Mouse (Mus musculus): ENCODE results near the gene Sinhcaf.

Gene Sinhcaf

GRCm38 (mm10) chr6:148946881-148947405 is 676 bp upstream of the Sinhcaf start:
- in situ Hi-C loops (cut with MboI; ENCODE audit: unreplicated experiment in 2 of 2), result no loop called here

GRCm38 (mm10) chr6:148945509-148946408 is 508 bp downstream of the Sinhcaf start:
- in situ Hi-C loops (cut with MboI; ENCODE audit: unreplicated experiment in 2 of 2), result no loop called here

- in situ Hi-C loops (cut with MboI; ENCODE audit: unreplicated experiment in 2 of 2), result loop anchor here (5.0 kb wide), 2 partner anchors 47 to 172 kb away; no protein-coding TSS in a partner anchor
Measured at GRCm38 (mm10) chr6:148944767-148945508, 1.3 kb downstream of the Sinhcaf start.

DNA sequence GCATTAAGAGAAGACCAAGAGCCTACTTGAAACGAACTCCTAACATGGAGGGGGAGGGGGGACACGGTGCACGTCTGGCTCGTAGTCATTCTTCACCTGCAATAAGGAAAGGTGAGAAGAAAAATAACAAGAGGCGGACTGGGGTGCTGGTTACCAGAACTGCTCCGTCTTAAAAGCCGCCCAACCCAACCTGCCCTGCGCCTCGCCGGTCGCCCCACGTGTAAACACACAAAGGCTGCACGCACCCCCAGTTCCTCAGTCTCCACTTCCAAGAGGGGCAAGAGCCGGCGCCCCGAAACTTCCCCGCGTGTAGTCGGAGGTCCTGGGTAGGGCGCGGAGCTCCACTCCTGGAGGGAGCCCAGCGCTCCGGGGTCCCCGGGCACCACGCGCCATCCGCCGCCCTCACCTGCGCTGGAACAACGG is 1.9 kb downstream of the Sinhcaf start:
- in situ Hi-C loops (cut with MboI; ENCODE audit: unreplicated experiment in 2 of 2), result loop anchor here (5.0 kb wide), 2 partner anchors 48 to 173 kb away; no protein-coding TSS in a partner anchor

GRCm38 (mm10) chr6:148943695-148944094 is 2.6 kb downstream of the Sinhcaf start:
- in situ Hi-C loops (cut with MboI; ENCODE audit: unreplicated experiment in 2 of 2), result loop anchor here (5.0 kb wide), 2 partner anchors 49 to 174 kb away; no protein-coding TSS in a partner anchor

DNA sequence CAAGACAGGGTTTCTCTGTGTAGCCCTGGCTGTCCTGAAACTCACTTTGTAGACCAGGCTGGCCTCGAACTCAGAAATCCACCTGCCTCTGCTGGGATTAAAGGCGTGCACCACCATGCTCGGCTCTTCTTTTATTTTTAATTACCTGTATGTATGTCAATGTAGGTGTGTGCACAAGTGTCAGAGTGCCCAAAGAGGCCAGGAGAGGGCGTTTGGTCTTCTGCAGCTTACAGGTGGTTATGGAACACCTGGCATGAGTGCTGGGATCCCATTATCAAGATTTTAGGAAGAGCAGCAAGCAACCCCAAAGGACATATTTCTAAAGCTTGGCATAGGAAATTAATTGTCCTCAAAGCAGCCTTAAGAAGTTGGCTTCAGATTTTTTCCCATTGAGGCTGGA is 3.9 kb downstream of the Sinhcaf start:
- in situ Hi-C loops (cut with MboI; ENCODE audit: unreplicated experiment in 2 of 2), result loop anchor here (5.0 kb wide), 2 partner anchors 50 to 175 kb away; no protein-coding TSS in a partner anchor

- in situ Hi-C loops (cut with MboI; ENCODE audit: unreplicated experiment in 2 of 2), result loop anchor here (5.0 kb wide), 2 partner anchors 50 to 175 kb away; no protein-coding TSS in a partner anchor
Measured at GRCm38 (mm10) chr6:148941880-148942279, 4.4 kb downstream of the Sinhcaf start.

GRCm38 (mm10) chr6:148940383-148940782 is 5.9 kb downstream of the Sinhcaf start:
- in situ Hi-C loops (cut with MboI; ENCODE audit: unreplicated experiment in 2 of 2), result loop anchor here (5.0 kb wide), 2 partner anchors 52 to 177 kb away; no protein-coding TSS in a partner anchor

DNA sequence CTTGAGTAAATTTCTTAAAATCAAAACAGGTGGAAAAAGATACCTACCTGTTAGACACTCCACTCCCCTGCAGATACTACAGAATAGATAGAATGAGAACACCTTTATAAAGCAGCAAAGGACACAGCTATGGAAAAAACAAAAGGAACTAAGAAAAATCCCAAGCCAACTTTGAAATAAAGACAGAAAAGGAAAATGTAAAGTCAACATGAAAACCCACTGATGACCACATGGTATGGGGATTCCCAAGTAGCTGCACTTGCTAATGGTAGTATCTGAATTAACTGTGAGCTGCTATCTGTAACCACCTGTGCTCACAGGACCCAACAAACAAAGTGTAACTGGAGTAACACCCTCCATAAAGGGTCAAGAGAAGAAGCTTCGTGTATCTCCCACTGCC is 8.6 kb downstream of the Sinhcaf start:
- in situ Hi-C loops (cut with MboI; ENCODE audit: unreplicated experiment in 2 of 2), result loop anchor here in 1 of 2 experiments (10.0 kb wide), 1 partner anchor 177 kb away; no protein-coding TSS in a partner anchor

- in situ Hi-C loops (cut with MboI; ENCODE audit: unreplicated experiment in 2 of 2), result loop anchor here in 1 of 2 experiments (10.0 kb wide), 1 partner anchor 180 kb away; no protein-coding TSS in a partner anchor
Measured at GRCm38 (mm10) chr6:148934961-148935590, 11.2 kb downstream of the Sinhcaf start.

DNA sequence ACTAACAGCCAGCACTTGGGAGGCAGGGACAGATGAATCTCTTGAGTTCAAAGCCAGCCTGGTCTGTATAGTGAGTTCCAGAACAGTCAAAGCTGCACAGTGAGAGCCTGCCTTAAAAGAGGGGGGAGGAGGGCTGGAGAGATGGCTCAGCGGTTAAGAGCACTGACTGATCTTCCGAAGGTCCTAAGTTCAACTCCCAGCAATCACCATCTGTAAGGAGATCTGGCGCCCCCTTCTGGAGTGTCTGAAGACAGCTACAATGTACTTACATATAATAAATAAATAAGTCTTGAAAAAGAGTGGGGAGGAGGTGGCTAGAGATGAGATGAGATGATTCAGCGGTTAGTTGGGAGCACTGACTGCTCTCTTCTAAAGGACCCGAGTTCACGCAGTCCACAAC is 15.0 kb downstream of the Sinhcaf start:
- in situ Hi-C loops (cut with MboI; ENCODE audit: unreplicated experiment in 2 of 2), result loop anchor here in 1 of 2 experiments (10.0 kb wide), 1 partner anchor 184 kb away; no protein-coding TSS in a partner anchor

DNA sequence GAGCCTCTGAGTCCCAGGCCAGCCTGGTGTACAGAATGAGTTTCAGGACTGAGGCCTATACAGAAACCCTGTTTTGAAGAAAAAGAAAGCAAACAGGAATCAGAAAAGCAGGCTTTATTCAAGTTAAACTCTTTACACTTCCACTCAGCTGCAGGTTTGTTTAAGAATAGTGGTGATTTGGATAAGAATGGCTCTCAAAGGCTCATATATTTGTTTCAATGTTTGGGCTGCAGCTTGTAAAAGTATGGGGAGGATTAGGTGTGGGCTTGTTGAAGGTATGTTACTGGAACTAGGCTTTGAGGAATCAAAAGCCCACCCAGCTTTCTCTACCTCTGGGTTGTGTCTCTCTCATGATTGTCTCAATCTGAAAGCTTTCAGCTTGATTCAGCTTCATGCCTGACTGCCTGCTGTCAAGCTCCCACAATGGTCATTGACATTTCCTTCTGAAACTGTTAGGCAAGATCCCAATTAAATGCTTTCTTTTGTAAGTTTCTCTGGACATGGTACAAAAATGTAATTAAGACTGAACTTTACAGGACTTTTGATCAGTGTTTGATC is 27.3 kb downstream of the Sinhcaf start:
- in situ Hi-C loops (cut with MboI; ENCODE audit: unreplicated experiment in 2 of 2), result loop anchor here (5.0 to 25.0 kb wide), 7 partner anchors 554 to 1914 kb away; partner anchors contain the start of genes Ergic2 (in 1 of the 2), Klhl42 (in 1 of the 2) and Mansc4 (in 1 of the 2)

DNA sequence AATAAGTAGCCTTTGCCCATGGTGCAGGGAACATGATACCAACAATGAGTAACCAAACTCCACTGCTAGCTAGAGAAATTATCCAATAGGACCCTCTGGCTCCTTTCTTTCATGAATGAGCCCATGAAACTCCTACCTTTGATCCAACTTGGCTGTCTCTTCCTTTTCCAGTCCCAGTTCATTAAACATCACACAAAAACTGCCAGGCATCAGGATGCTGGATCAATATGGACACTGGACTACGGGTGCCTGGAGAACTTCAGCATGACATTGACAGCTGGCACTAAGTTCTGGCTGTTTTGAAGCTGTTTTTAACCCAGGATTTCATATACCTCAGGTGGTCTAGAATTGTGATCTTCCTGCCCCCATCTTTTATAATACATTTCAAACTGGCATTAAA is 28.6 kb downstream of the Sinhcaf start:
- in situ Hi-C loops (cut with MboI; ENCODE audit: unreplicated experiment in 2 of 2), result loop anchor here (5.0 to 25.0 kb wide), 7 partner anchors 553 to 1913 kb away; partner anchors contain the start of genes Ergic2 (in 1 of the 2), Klhl42 (in 1 of the 2) and Mansc4 (in 1 of the 2)

- in situ Hi-C loops (cut with MboI; ENCODE audit: unreplicated experiment in 2 of 2), result loop anchor here (5.0 to 25.0 kb wide), 7 partner anchors 552 to 1912 kb away; partner anchors contain the start of genes Ergic2 (in 1 of the 2), Klhl42 (in 1 of the 2) and Mansc4 (in 1 of the 2)
Measured at GRCm38 (mm10) chr6:148916817-148917216, 29.4 kb downstream of the Sinhcaf start.

GRCm38 (mm10) chr6:148913938-148914337 is 32.3 kb downstream of the Sinhcaf start:
- in situ Hi-C loops (cut with MboI; ENCODE audit: unreplicated experiment in 2 of 2), result loop anchor here (5.0 to 25.0 kb wide), 10 partner anchors 207 to 1909 kb away; partner anchors contain the start of genes Klhl42 (in 1 of the 2) and Mansc4 (in 1 of the 2)

GRCm38 (mm10) chr6:148911906-148912305 is 34.4 kb downstream of the Sinhcaf start:
- in situ Hi-C loops (cut with MboI; ENCODE audit: unreplicated experiment in 2 of 2), result loop anchor here (5.0 to 25.0 kb wide), 10 partner anchors 205 to 1907 kb away; partner anchors contain the start of genes Klhl42 (in 1 of the 2) and Mansc4 (in 1 of the 2)

GRCm38 (mm10) chr6:148906958-148907357 is 39.3 kb downstream of the Sinhcaf start:
- in situ Hi-C loops (cut with MboI; ENCODE audit: unreplicated experiment in 2 of 2), result loop anchor here (25.0 kb wide), 3 partner anchors 1670 to 1895 kb away; partner anchors contain the start of genes Klhl42 (in 1 of the 2) and Mansc4 (in 1 of the 2)

DNA sequence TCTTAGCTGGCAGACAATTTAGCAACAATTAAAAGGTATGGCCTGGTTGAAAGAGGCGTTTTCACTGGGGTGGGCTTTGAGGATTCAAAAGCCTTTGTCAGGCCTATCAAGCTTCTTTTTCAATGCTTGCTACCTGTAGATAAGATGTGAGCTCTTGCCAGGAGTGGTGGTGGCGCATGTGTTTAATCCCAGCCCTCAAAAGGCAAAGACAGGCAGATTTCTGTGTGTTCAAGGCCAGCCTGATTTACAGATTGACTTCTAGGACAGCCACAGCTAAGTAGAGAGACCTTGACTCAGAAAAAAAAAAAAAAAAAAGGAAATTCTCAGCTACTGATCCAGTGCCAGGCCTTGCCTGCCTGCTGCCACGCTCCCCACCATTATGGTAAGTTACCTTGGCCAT is 43.5 kb downstream of the Sinhcaf start:
- in situ Hi-C loops (cut with MboI; ENCODE audit: unreplicated experiment in 2 of 2), result loop anchor here (25.0 kb wide), 3 partner anchors 1665 to 1890 kb away; partner anchors contain the start of genes Klhl42 (in 1 of the 2) and Mansc4 (in 1 of the 2)

DNA sequence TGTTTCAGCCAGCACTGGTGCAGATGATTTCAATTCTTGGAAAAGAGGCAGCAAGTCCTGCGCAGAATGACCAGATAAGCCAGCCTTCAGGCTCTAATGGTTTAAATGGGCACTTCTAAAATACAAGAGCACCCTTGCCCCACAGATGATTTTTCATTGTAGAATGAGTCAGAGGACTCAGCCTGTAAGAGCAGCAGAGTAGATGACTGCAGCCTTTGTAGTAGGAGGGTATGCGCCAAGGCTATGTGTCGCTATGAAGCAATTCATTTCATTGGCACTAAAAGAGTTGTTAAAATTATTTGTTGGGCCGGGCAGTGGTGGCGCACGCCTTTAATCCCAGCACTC is 49.8 kb downstream of the Sinhcaf start:
- in situ Hi-C loops (cut with MboI; ENCODE audit: unreplicated experiment in 2 of 2), result no loop called here

Data from v-Abl transformed pro-B cells (cell line).